Mouse (Mus musculus) testis, adult 2 months (tissue): ENCODE measurements at regions not wholly inside any gene's neighbourhood (a gene's known extent, or its start where the extent isn't known, plus 50 kb on each side); places are given as distances from the start of the nearest gene placed in this dataset.

Source experiments
- CTCF ChIP-seq: fragments of 200-500 bp; IDR thresholded peaks from 2 replicates; pipeline ENCODE4 v1.5.1; 2012; ENCODE audit warnings: low read depth, mild to moderate bottlenecking, inconsistent platforms, low read length, moderate library complexity; ENCODE audit not compliant: control insufficient read depth, insufficient read depth, insufficient replicate concordance
- POLR2A ChIP-seq: fragments of 200-500 bp; IDR thresholded peaks from 2 replicates; pipeline ENCODE4 v1.6.1; 2012; ENCODE audit warnings: low read depth, mild to moderate bottlenecking, inconsistent platforms, low read length, moderate library complexity; ENCODE audit not compliant: control insufficient read depth

DNA sequence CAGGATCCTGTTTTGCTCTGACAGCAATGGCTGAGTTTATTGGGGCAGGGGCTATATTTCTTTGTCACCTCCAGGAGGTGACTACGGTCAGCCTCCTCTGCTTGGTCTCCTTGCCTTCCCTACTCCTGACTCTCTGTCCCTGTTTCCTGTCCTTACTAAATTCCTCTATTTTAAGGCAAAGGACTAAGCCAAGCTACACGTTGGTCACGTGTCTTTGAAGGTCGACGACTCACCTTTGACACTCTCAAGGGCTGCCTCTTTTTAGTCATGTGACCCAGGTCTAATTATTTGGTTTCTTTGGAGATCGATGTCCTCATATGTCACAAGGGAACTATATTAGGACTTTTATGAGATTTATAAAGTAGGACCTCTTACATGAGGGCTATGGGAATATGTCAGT, 86.9 kb downstream of the Atp1a1 start:
- TF ChIP-seq CTCF (no peak), POLR2A (no peak)
